Mouse (Mus musculus) ovary, postnatal 14 days (tissue): ENCODE data around the gene Cgref1.

Experiments used
- DNase-seq: peaks from one replicate; pipeline ENCODE4 v3.0.0; 2022; ENCODE audit warnings: low spot score

Cgref1 gene

GRCm38 (mm10) chr5:30916841-30917240 lies 28.6 kb downstream of the Cgref1 start:
- no peak for DNase-seq

- peak; percentile 69 for DNase-seq
Observed at GRCm38 (mm10) chr5:30915974-30916433, 29.4 kb downstream of the Cgref1 start.

- no peak for DNase-seq
Observed at GRCm38 (mm10) chr5:30915456-30915855, 29.9 kb downstream of the Cgref1 start.

- DNase-seq = no peak
Observed at GRCm38 (mm10) chr5:30914849-30915248, 30.5 kb downstream of the Cgref1 start.

- no peak for DNase-seq
Observed at GRCm38 (mm10) chr5:30914101-30914635, 31.2 kb downstream of the Cgref1 start.

GRCm38 (mm10) chr5:30913060-30913841 lies 32.1 kb downstream of the Cgref1 start, which contains the start of gene Emilin1:
TSS of gene Emilin1 (plus strand) at chr5:30913402.
- DNase-seq = peak; percentile 49

- no peak for DNase-seq
Observed at GRCm38 (mm10) chr5:30912156-30912555, 33.2 kb downstream of the Cgref1 start.

GRCm38 (mm10) chr5:30910481-30910880 lies 34.9 kb downstream of the Cgref1 start:
- DNase-seq = no peak

GRCm38 (mm10) chr5:30909863-30910262 lies 35.5 kb downstream of the Cgref1 start:
- DNase-seq = no peak

- no peak for DNase-seq
Observed at GRCm38 (mm10) chr5:30909300-30909659, 36.1 kb downstream of the Cgref1 start.

GRCm38 (mm10) chr5:30908426-30909299 lies 36.7 kb downstream of the Cgref1 start:
- peak; percentile 43 for DNase-seq

GRCm38 (mm10) chr5:30907413-30908059 lies 37.9 kb downstream of the Cgref1 start, which contains the start of gene Ost4:
TSS of gene Ost4 (minus strand) at chr5:30907788.
- peak; percentile 95 for DNase-seq

GRCm38 (mm10) chr5:30901860-30902259 lies 43.5 kb downstream of the Cgref1 start:
- no peak for DNase-seq

- no peak for DNase-seq
Observed at GRCm38 (mm10) chr5:30890375-30890774, 55.0 kb downstream of the Cgref1 start.

- no peak for DNase-seq
Observed at GRCm38 (mm10) chr5:30889088-30889754, 56.2 kb downstream of the Cgref1 start.

- peak; percentile 94 for DNase-seq
Observed at GRCm38 (mm10) chr5:30888337-30889087, 56.9 kb downstream of the Cgref1 start, which contains the start of gene Agbl5. TSS of gene Agbl5 (plus strand) at chr5:30888694.

- peak; percentile 87 for DNase-seq
Observed at GRCm38 (mm10) chr5:30887858-30888336, 57.5 kb downstream of the Cgref1 start.

- DNase-seq = peak; percentile 47
Observed at GRCm38 (mm10) chr5:30887331-30887761, 58.0 kb downstream of the Cgref1 start.

- DNase-seq = no peak
Observed at GRCm38 (mm10) chr5:30886731-30887130, 58.7 kb downstream of the Cgref1 start.

- DNase-seq = no peak
Observed at GRCm38 (mm10) chr5:30886209-30886608, 59.2 kb downstream of the Cgref1 start.
